Mouse (Mus musculus) kidney, adult 2 months (tissue): ENCODE data around the gene H2al1m.

Experiments
- CTCF ChIP-seq: fragments of 200-500 bp; conservative IDR thresholded peaks from 2 replicates; pipeline ENCODE4 v1.5.1; 2011; ENCODE audit warnings: low read depth, mild to moderate bottlenecking, control low read depth, low read length, moderate library complexity, mixed read lengths; ENCODE audit not compliant: insufficient read depth, insufficient read length
- POLR2A ChIP-seq: fragments of 200-500 bp; IDR thresholded peaks from one replicate; pipeline ENCODE4 v1.6.1; 2011; ENCODE audit warnings: low read depth, low read length, control low read depth

- TF ChIP-seq CTCF (no peak), POLR2A (no peak)
These were observed 29.6 kb upstream of the H2al1m start for GRCm38 (mm10) chrX:9253990-9254389.
